Mouse (Mus musculus) liver, embryonic 14.5 days (tissue): ENCODE measurements around the gene Trib3. TPM values are rescaled to one million over a fixed set of nuclear protein-coding genes. Genes with fewer than 3 reads are reported as not detected.
A peak's percentile ranks its signal among the peaks of the same experiment; 100 is the strongest.

Experiments
- ATAC-seq: fragments of 200-750 bp; cut with Nextera tagmentation; 2 replicates; pipeline ENCODE4 v1.8.0; 2017; ENCODE audit warnings: moderate number of reproducible peaks, mild to moderate bottlenecking, moderate library complexity; ENCODE audit not compliant: insufficient read depth
- DNase-seq, 3 experiments: peaks; one replicate each; pipeline ENCODE4 v3.0.0-alpha.2; 2012 to 2013; ENCODE audit warnings: low read depth in 3 of 3, low spot score in 3 of 3
- H3K27ac ChIP-seq: fragments of 300-500 bp; sonication (generic); 2 replicates; pipeline ENCODE4 v1.5.1; 2014; ENCODE audit warnings: moderate library complexity, mild to moderate bottlenecking, control low read depth, inconsistent platforms
- H3K27me3 ChIP-seq: fragments of 300-500 bp; sonication (generic); 2 replicates; pipeline ENCODE4 v1.6.1; 2014; ENCODE audit warnings: mild to moderate bottlenecking, low read length, moderate library complexity; ENCODE audit not compliant: control insufficient read depth, insufficient read depth
- H3K36me3 ChIP-seq: fragments of 300-500 bp; sonication (generic); replicated peaks from 2 replicates; pipeline ENCODE4 v1.6.1; 2014; ENCODE audit warnings: low read depth; ENCODE audit not compliant: control insufficient read depth, insufficient read depth
- H3K4me1 ChIP-seq, 2 experiments: fragments of 200-500 bp in 1 of 2; fragments of 300-500 bp in 1 of 2; sonication (generic) in 1 of 2; replicated peaks; 2 replicates each; pipeline ENCODE4 v1.6.1; 2012 to 2014; ENCODE audit warnings: antibody characterized with exemption in 1 of 2, inconsistent platforms in 1 of 2, low read length in 1 of 2; ENCODE audit not compliant: control insufficient read depth in 2 of 2, insufficient read depth in 2 of 2
- H3K4me2 ChIP-seq: fragments of 300-500 bp; sonication (generic); 2 replicates; pipeline ENCODE4 v1.6.1; 2014; ENCODE audit warnings: low read depth, mild to moderate bottlenecking, control low read depth, moderate library complexity
- H3K4me3 ChIP-seq, 2 experiments: fragments of 200-500 bp in 1 of 2; fragments of 300-500 bp in 1 of 2; sonication (generic) in 1 of 2; 2 replicates each; pipeline ENCODE4 v1.5.1; 2012 to 2014; ENCODE audit warnings: low read depth in 2 of 2, low read length in 2 of 2, mild to moderate bottlenecking in 2 of 2, control low read depth in 1 of 2, inconsistent platforms in 1 of 2, moderate library complexity in 1 of 2; ENCODE audit not compliant: insufficient read depth in 1 of 2
- H3K9ac ChIP-seq: fragments of 300-500 bp; sonication (generic); replicated peaks from 2 replicates; pipeline ENCODE4 v1.6.1; 2014; ENCODE audit warnings: mild to moderate bottlenecking, control low read depth, moderate library complexity
- H3K9me3 ChIP-seq: fragments of 300-500 bp; sonication (generic); 2 replicates; pipeline ENCODE4 v1.6.1; 2016; ENCODE audit warnings: low read length, mixed read lengths; ENCODE audit not compliant: control insufficient read depth
- CTCF ChIP-seq: IDR thresholded peaks from 2 replicates; pipeline ENCODE4 v1.5.1; 2016; ENCODE audit warnings: antibody characterized with exemption, low read depth, control low read depth
- EP300 ChIP-seq: IDR thresholded peaks from 2 replicates; pipeline ENCODE4 v1.6.1; 2016; ENCODE audit warnings: antibody characterized with exemption, low read depth
- WGBS: fragments of 180-500 bp; shearing (Covaris S2); extraction: QIAGEN DNeasy Blood & Tissue Kit; methylation state at CpG from one replicate; pipeline ENCODE4 v1.1.7; 2014; ENCODE audit not compliant: insufficient replicate concordance; 5-methylcytosine and 5-hydroxymethylcytosine counted together
- polyA plus RNA-seq, 2 experiments: library from polyadenylated mRNA; depleted of rRNA in 1 of 2; stranded (reverse) in 1 of 2; unstranded in 1 of 2; fragments of >200 nt; fragmentation: Nextera tagmentation in 1 of 2; extraction: Ambion mirVana in 1 of 2; gene quantifications; 2 replicates each; pipeline versions ENCODE4 v1.2.1 to v1.2.3; 2012 to 2014

The Trib3 gene
- polyA plus RNA-seq, 2 experiments: 0.70 to 0.77 TPM

- no peaks in the 10 kb centered on the region for H3K27me3 ChIP-seq
- H3K4me1 ChIP-seq: 0 out of 4 replicates have a peak, but pooled peaks cover 0 to 3% of the 10 kb centered on the region in 2 experiments
- H3K4me2 ChIP-seq: no peak overlapping the region
- 64% methylated on average over 5 of the region's 5 CpGs for WGBS
- no peaks in the 10 kb centered on the region for H3K9me3 ChIP-seq
- DNase-seq: no peak
- no peak overlapping the region for H3K27ac ChIP-seq
- no peak overlapping the region for H3K9ac ChIP-seq
- H3K36me3 ChIP-seq: no peaks in the 10 kb centered on the region
- TF ChIP-seq EP300 (no peak), CTCF (no peak)
- H3K4me3 ChIP-seq: no peak overlapping the region
- ATAC-seq: no peak
These were observed 24.1 kb upstream of the Trib3 start for GRCm38 (mm10) chr2:152367917-152368316.

DNA sequence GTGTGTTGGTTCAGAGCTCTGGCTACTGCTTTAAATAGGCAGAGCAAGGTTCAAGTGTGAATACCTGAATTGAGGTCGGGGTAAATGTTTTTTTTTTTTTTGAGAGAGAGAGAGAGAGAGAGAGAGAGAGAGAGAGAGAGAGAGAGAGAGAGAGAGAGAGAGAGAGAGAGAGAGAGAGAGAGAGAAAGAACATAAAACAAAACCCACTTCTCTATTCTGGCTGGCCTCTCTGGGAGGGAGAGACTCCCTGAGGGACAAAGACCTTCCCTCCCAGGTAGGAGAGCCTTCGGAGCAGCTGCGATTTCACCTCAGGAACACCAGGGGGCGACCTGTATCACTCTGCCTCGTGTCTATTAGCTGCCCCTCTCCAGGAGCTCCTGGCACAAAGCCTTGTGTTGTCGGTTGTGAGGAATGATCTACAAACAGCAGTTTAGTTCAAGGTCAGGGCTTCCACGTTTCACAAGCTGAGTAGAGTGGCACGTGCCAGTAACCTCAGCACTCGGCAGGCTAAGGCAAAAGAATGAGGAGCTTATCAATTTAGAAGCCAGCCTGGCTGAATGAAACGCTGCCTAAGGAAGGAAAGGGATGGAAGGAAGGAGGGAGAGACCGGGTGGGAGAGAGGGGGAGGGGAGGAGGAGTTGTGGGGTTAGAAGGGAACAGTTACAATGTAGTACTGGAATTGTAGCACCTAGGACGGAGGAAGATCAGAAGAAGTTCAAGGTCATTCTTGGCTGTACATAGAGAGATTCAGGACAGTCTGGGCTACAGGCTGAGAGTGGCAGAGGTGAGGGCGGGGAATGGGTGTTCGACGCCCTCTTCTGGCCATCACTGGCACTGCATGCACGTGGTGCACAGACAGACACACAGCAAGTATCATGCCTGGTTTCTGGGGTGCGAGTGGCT, 19.7 kb upstream of the Trib3 start:
- Histone ChIP-seq H3K9me3 (no peaks in the 10 kb centered on the region), H3K4me1 (peaks cover 0 to 7% of the 10 kb centered on the region in 2 experiments; a peak in 1 of 4 replicates), H3K9ac (no peak overlapping the region), H3K27ac (no peak overlapping the region), H3K27me3 (no peaks in the 10 kb centered on the region), H3K4me2 (peak overlapping the region; percentile 32), H3K4me3 (0 out of 4 replicates have a peak overlapping the region, but pooled peaks of 1 of the 2 experiments have one; percentile 29), H3K36me3 (no peaks in the 10 kb centered on the region)
- ATAC-seq (peak; percentile 81), DNase-seq (peak; percentile 53 to 60 (median 59))
- WGBS: 7% methylated on average over 17 of the region's 17 CpGs
- TF ChIP-seq CTCF (peak; percentile 93), EP300 (no peak)

DNA sequence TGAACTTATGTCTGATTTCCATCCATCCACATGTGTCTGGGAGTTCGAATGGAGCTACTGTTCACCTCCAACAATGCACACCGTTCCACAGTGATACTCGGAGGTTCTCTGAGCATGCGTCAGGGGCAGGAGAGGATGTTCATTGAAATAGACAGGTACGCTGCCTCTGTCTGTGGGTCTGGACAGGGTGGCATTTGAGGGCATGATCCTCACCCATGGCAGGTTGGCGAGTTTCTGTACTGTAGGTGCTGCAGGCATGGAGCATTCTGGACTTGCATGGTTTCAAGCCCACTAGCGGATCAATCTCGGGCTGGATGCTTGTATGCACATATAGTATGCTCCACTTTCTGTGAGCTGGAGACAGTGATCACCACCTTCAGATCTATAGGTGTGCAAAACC, 17.4 kb upstream of the Trib3 start:
- no peak overlapping the region for H3K9ac ChIP-seq
- H3K27me3 ChIP-seq: no peaks in the 10 kb centered on the region
- TF ChIP-seq EP300: no peak
- TF ChIP-seq CTCF: no peak
- H3K27ac ChIP-seq: no peak overlapping the region
- no peak for ATAC-seq
- 74% methylated on average over 8 of the region's 8 CpGs for WGBS
- no peak overlapping the region for H3K4me2 ChIP-seq
- no peak overlapping the region for H3K4me3 ChIP-seq
- no peaks in the 10 kb centered on the region for H3K9me3 ChIP-seq
- H3K36me3 ChIP-seq: no peaks in the 10 kb centered on the region
- H3K4me1 ChIP-seq: peaks cover 0 to 7% of the 10 kb centered on the region in 2 experiments; a peak in 1 of 4 replicates
- no peak for DNase-seq

DNA sequence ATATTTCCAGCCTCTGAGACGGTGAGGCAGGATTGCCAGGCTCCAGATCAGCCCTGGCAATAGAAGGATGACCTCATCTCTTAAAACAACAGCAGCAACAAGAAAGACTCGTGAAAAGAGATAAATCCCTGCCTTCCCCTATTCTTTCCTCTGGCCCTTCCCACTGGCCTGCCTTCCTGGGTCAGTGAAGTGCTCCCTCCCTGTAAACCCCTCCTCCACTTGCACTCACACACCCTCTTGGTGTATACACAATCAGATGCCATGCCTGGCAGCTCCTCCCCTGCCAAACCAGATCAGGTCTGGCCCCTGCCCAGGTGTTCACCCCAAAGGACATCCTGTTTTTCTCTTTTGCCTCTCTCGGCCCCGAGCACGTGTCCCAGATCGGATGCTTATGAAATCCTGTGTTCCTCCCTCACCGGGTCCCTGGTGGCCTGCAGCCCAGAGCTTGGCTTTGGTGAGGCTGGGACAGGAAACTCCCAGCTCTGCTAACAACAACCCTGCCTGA, 16.5 kb upstream of the Trib3 start:
- H3K9me3 ChIP-seq: no peaks in the 10 kb centered on the region
- no peak overlapping the region for H3K4me3 ChIP-seq
- no peak overlapping the region for H3K27ac ChIP-seq
- no peak overlapping the region for H3K9ac ChIP-seq
- WGBS: 17% methylated on average over 7 of the region's 7 CpGs
- peaks cover 0 to 7% of the 10 kb centered on the region in 2 experiments; a peak in 1 of 4 replicates for H3K4me1 ChIP-seq
- no peaks in the 10 kb centered on the region for H3K27me3 ChIP-seq
- no peaks in the 10 kb centered on the region for H3K36me3 ChIP-seq
- no peak for TF ChIP-seq CTCF
- H3K4me2 ChIP-seq: no peak overlapping the region
- no peak for DNase-seq
- ATAC-seq: no peak

GRCm38 (mm10) chr2:152359616-152360015, 15.8 kb upstream of the Trib3 start:
- Histone ChIP-seq H3K4me1 (peaks cover 0 to 7% of the 10 kb centered on the region in 2 experiments; a peak in 1 of 4 replicates), H3K27me3 (no peaks in the 10 kb centered on the region), H3K4me2 (no peak overlapping the region), H3K27ac (no peak overlapping the region), H3K9me3 (no peaks in the 10 kb centered on the region), H3K4me3 (no peak overlapping the region), H3K36me3 (no peaks in the 10 kb centered on the region), H3K9ac (no peak overlapping the region)
- DNase-seq (no peak), ATAC-seq (no peak)
- WGBS: 33% methylated on average over 5 of the region's 5 CpGs
- no peak for TF ChIP-seq EP300
- no peak for TF ChIP-seq CTCF
